Mouse (Mus musculus) testis, adult 2 months (tissue): ENCODE results near the gene Atp6ap1l.

Source experiments
- CTCF ChIP-seq: fragments of 200-500 bp; IDR thresholded peaks from 2 replicates; pipeline ENCODE4 v1.5.1; 2012; ENCODE audit warnings: low read depth, mild to moderate bottlenecking, inconsistent platforms, low read length, moderate library complexity; ENCODE audit not compliant: control insufficient read depth, insufficient read depth, insufficient replicate concordance
- POLR2A ChIP-seq: fragments of 200-500 bp; IDR thresholded peaks from 2 replicates; pipeline ENCODE4 v1.6.1; 2012; ENCODE audit warnings: low read depth, mild to moderate bottlenecking, inconsistent platforms, low read length, moderate library complexity; ENCODE audit not compliant: control insufficient read depth

GRCm38 (mm10) chr13:90913675-90914192 lies 8.6 kb upstream of the Atp6ap1l start:
- TF ChIP-seq CTCF (no peak), POLR2A (no peak)
